Mouse (Mus musculus): ENCODE measurements around the gene Snx12.

GRCm38 (mm10) chrX:101266631-101267030, 44.3 kb upstream of the Snx12 start:
- TF ChIP-seq POLR2A (IDR thresholded peaks at IDR 0.05; ENCODE audit: low read depth, low read length) (no peak), CTCF (IDR thresholded peaks at IDR 0.05; ENCODE audit: extremely low read depth, insufficient read length, insufficient replicate concordance, low read depth, low read length) (no peak)
